Mouse (Mus musculus) forebrain, embryonic 15.5 days (tissue): Measurements from ENCODE around the gene Dnaaf1. TPM values are rescaled to one million over a fixed set of nuclear protein-coding genes. Genes with fewer than 3 reads are reported as not detected.
A peak's percentile ranks its signal among the peaks of the same experiment; 100 is the strongest.

ENCODE experiments used
- ATAC-seq: fragments of 200-750 bp; cut with Nextera tagmentation; replicated peaks from 2 replicates; pipeline ENCODE4 v1.8.0; 2017; ENCODE audit warnings: mild to moderate bottlenecking, moderate TSS enrichment, moderate library complexity
- H3K27ac ChIP-seq: fragments of 300-500 bp; sonication (generic); replicated peaks from 2 replicates; pipeline ENCODE4 v1.5.1; 2015; ENCODE audit warnings: mild to moderate bottlenecking, inconsistent platforms
- H3K27me3 ChIP-seq: fragments of 300-500 bp; sonication (generic); 2 replicates; pipeline ENCODE4 v1.6.1; 2015; ENCODE audit warnings: inconsistent platforms
- H3K36me3 ChIP-seq: fragments of 300-500 bp; sonication (generic); 2 replicates; pipeline ENCODE4 v1.6.1; 2015; ENCODE audit warnings: mild to moderate bottlenecking, inconsistent platforms
- H3K4me1 ChIP-seq: fragments of 300-500 bp; sonication (generic); 2 replicates; pipeline ENCODE4 v1.6.1; 2015; ENCODE audit warnings: inconsistent platforms
- H3K4me2 ChIP-seq: fragments of 300-500 bp; sonication (generic); replicated peaks from 2 replicates; pipeline ENCODE4 v1.6.1; 2015; ENCODE audit warnings: mild to moderate bottlenecking, inconsistent platforms
- H3K4me3 ChIP-seq: fragments of 300-500 bp; sonication (generic); 2 replicates; pipeline ENCODE4 v1.5.1; 2015; ENCODE audit warnings: mild to moderate bottlenecking, inconsistent platforms
- H3K9ac ChIP-seq: fragments of 300-500 bp; sonication (generic); replicated peaks from 2 replicates; pipeline ENCODE4 v1.6.1; 2015; ENCODE audit warnings: mild to moderate bottlenecking, inconsistent platforms
- H3K9me3 ChIP-seq: fragments of 300-500 bp; sonication (generic); 2 replicates; pipeline ENCODE4 v1.6.1; 2016; ENCODE audit warnings: inconsistent platforms
- WGBS: fragments of 180-500 bp; shearing (Covaris S2); methylation state at CpG from one replicate; pipeline ENCODE4 v1.1.7; 2015; ENCODE audit warnings: mixed read lengths; 5-methylcytosine and 5-hydroxymethylcytosine counted together
- polyA plus RNA-seq: library from polyadenylated mRNA; unstranded; fragments of >200 nt; fragmentation: Nextera tagmentation; extraction: Ambion mirVana; gene quantifications from 2 replicates; pipeline ENCODE4 v1.2.1, GENCODE M21; 2015

Dnaaf1 gene
- polyA plus RNA-seq: 0.15 and 0.51 TPM in 2 replicates

- H3K4me2 ChIP-seq: peak within 1 kb of the TSS; percentile 87
- peaks cover 15% of the 10 kb centered on the region; the same call in 1 of the 2 replicates for H3K27me3 ChIP-seq
- H3K4me3 ChIP-seq: peak within 1 kb of the TSS; percentile 65
- no peaks in the 10 kb centered on the region for H3K9me3 ChIP-seq
- ATAC-seq: peak; percentile 91
- H3K4me1 ChIP-seq: peaks cover 24% of the 10 kb centered on the region
- no peaks in the 10 kb centered on the region for H3K36me3 ChIP-seq
- WGBS: under 1% methylated on average over 83 of the region's 97 CpGs
- peak within 1 kb of the TSS; percentile 90 for H3K9ac ChIP-seq
- H3K27ac ChIP-seq: peak within 1 kb of the TSS; percentile 80
Observed at GRCm38 (mm10) chr8:119574437-119575365, at the start of gene Dnaaf1, which contains the start of gene Hsdl1. Gene Dnaaf1, plus strand, starts transcription at chr8:119575235. Gene Hsdl1, minus strand, starts transcription at chr8:119575183.

GRCm38 (mm10) chr8:119528762-119529161 lies 46.3 kb upstream of the Dnaaf1 start:
- Histone ChIP-seq H3K27ac (no peak overlapping the region), H3K4me3 (no peak overlapping the region), H3K4me1 (no peaks in the 10 kb centered on the region), H3K27me3 (no peaks in the 10 kb centered on the region), H3K9ac (no peak overlapping the region), H3K36me3 (peaks cover 82% of the 10 kb centered on the region), H3K9me3 (no peaks in the 10 kb centered on the region), H3K4me2 (no peak overlapping the region)
- WGBS: 93% methylated on average over 7 of the region's 7 CpGs
- ATAC-seq: no peak

- Histone ChIP-seq H3K4me1 (peaks cover 4% of the 10 kb centered on the region; the same call in 1 of the 2 replicates), H3K27me3 (no peaks in the 10 kb centered on the region), H3K9me3 (no peaks in the 10 kb centered on the region), H3K27ac (no peak overlapping the region), H3K9ac (no peak overlapping the region), H3K4me3 (no peak overlapping the region), H3K36me3 (peaks cover 82% of the 10 kb centered on the region), H3K4me2 (no peak overlapping the region)
- ATAC-seq: no peak
- 91% methylated on average over 6 of the region's 6 CpGs for WGBS
Observed at GRCm38 (mm10) chr8:119530937-119531336, 44.1 kb upstream of the Dnaaf1 start.

GRCm38 (mm10) chr8:119531397-119531796 lies 43.6 kb upstream of the Dnaaf1 start:
- Histone ChIP-seq H3K4me2 (no peak overlapping the region), H3K4me3 (no peak overlapping the region), H3K27ac (no peak overlapping the region), H3K36me3 (peaks cover 86% of the 10 kb centered on the region), H3K9ac (no peak overlapping the region), H3K4me1 (peaks cover 4% of the 10 kb centered on the region; the same call in 1 of the 2 replicates), H3K9me3 (no peaks in the 10 kb centered on the region), H3K27me3 (no peaks in the 10 kb centered on the region)
- no peak for ATAC-seq
- WGBS: 93% methylated on average over 3 of the region's 3 CpGs

- Histone ChIP-seq H3K36me3 (peaks cover 89% of the 10 kb centered on the region), H3K4me1 (peaks cover 4% of the 10 kb centered on the region; the same call in 1 of the 2 replicates), H3K4me2 (no peak overlapping the region), H3K9me3 (no peaks in the 10 kb centered on the region), H3K9ac (no peak overlapping the region), H3K4me3 (no peak overlapping the region), H3K27ac (no peak overlapping the region), H3K27me3 (no peaks in the 10 kb centered on the region)
- WGBS: 91% methylated on average over 9 of the region's 9 CpGs
- ATAC-seq: no peak
Observed at GRCm38 (mm10) chr8:119531973-119532372, 43.1 kb upstream of the Dnaaf1 start.

GRCm38 (mm10) chr8:119544606-119545005 lies 30.4 kb upstream of the Dnaaf1 start:
- H3K27me3 ChIP-seq: no peaks in the 10 kb centered on the region
- no peak overlapping the region for H3K4me2 ChIP-seq
- no peak overlapping the region for H3K27ac ChIP-seq
- no peak for ATAC-seq
- 82% methylated on average over 3 of the region's 3 CpGs for WGBS
- H3K36me3 ChIP-seq: peaks cover 63% of the 10 kb centered on the region
- H3K4me3 ChIP-seq: no peak overlapping the region
- no peaks in the 10 kb centered on the region for H3K4me1 ChIP-seq
- H3K9ac ChIP-seq: no peak overlapping the region
- no peaks in the 10 kb centered on the region for H3K9me3 ChIP-seq

- no peak for ATAC-seq
Observed at GRCm38 (mm10) chr8:119545180-119545579, 29.9 kb upstream of the Dnaaf1 start.

GRCm38 (mm10) chr8:119545791-119546190 lies 29.2 kb upstream of the Dnaaf1 start:
- H3K36me3 ChIP-seq: peaks cover 51% of the 10 kb centered on the region
- no peak overlapping the region for H3K27ac ChIP-seq

More at GRCm38 (mm10) chr8:119545180-119545579, 29.9 kb upstream of the Dnaaf1 start:
- no peaks in the 10 kb centered on the region for H3K27me3 ChIP-seq
- H3K9ac ChIP-seq: no peak overlapping the region
- 77% methylated on average over 6 of the region's 6 CpGs for WGBS
- no peaks in the 10 kb centered on the region for H3K9me3 ChIP-seq
- no peak overlapping the region for H3K4me2 ChIP-seq
- no peaks in the 10 kb centered on the region for H3K4me1 ChIP-seq
- H3K27ac ChIP-seq: no peak overlapping the region
- no peak overlapping the region for H3K4me3 ChIP-seq
- peaks cover 57% of the 10 kb centered on the region for H3K36me3 ChIP-seq

GRCm38 (mm10) chr8:119547019-119547691 lies 27.9 kb upstream of the Dnaaf1 start:
- Histone ChIP-seq H3K27ac (no peak overlapping the region), H3K9ac (no peak overlapping the region), H3K4me2 (no peak overlapping the region), H3K4me3 (no peak overlapping the region), H3K27me3 (no peaks in the 10 kb centered on the region), H3K36me3 (peaks cover 37% of the 10 kb centered on the region), H3K9me3 (no peaks in the 10 kb centered on the region), H3K4me1 (no peaks in the 10 kb centered on the region)
- ATAC-seq: no peak
- 90% methylated on average over 18 of the region's 18 CpGs for WGBS

More at GRCm38 (mm10) chr8:119545791-119546190, 29.2 kb upstream of the Dnaaf1 start:
- H3K4me3 ChIP-seq: no peak overlapping the region
- no peaks in the 10 kb centered on the region for H3K9me3 ChIP-seq
- ATAC-seq: no peak
- H3K27me3 ChIP-seq: no peaks in the 10 kb centered on the region
- no peak overlapping the region for H3K4me2 ChIP-seq
- H3K9ac ChIP-seq: no peak overlapping the region
- H3K4me1 ChIP-seq: no peaks in the 10 kb centered on the region
- 79% methylated on average over 6 of the region's 6 CpGs for WGBS

- ATAC-seq: no peak
Observed at GRCm38 (mm10) chr8:119548560-119549113, 26.4 kb upstream of the Dnaaf1 start.

GRCm38 (mm10) chr8:119552967-119553366 lies 22.1 kb upstream of the Dnaaf1 start:
- Histone ChIP-seq H3K9ac (no peak overlapping the region), H3K36me3 (no peaks in the 10 kb centered on the region), H3K4me3 (no peak overlapping the region), H3K4me1 (peaks cover 28% of the 10 kb centered on the region), H3K27ac (no peak overlapping the region), H3K9me3 (no peaks in the 10 kb centered on the region), H3K4me2 (no peak overlapping the region), H3K27me3 (no peaks in the 10 kb centered on the region)
- 57% methylated on average over 2 of the region's 2 CpGs for WGBS
- ATAC-seq: no peak

More at GRCm38 (mm10) chr8:119548560-119549113, 26.4 kb upstream of the Dnaaf1 start:
- H3K9ac ChIP-seq: no peak overlapping the region
- H3K27ac ChIP-seq: no peak overlapping the region
- H3K4me1 ChIP-seq: no peaks in the 10 kb centered on the region
- H3K36me3 ChIP-seq: peaks cover 25% of the 10 kb centered on the region
- H3K4me3 ChIP-seq: no peak overlapping the region
- H3K9me3 ChIP-seq: no peaks in the 10 kb centered on the region
- H3K4me2 ChIP-seq: no peak overlapping the region
- H3K27me3 ChIP-seq: no peaks in the 10 kb centered on the region
- WGBS: 84% methylated on average over 7 of the region's 7 CpGs

GRCm38 (mm10) chr8:119555861-119556260 lies 19.2 kb upstream of the Dnaaf1 start:
- ATAC-seq: no peak
- Histone ChIP-seq H3K9ac (no peak overlapping the region), H3K4me1 (peaks cover 34% of the 10 kb centered on the region), H3K27ac (no peak overlapping the region), H3K27me3 (no peaks in the 10 kb centered on the region), H3K4me2 (no peak overlapping the region), H3K36me3 (no peaks in the 10 kb centered on the region), H3K4me3 (no peak overlapping the region), H3K9me3 (no peaks in the 10 kb centered on the region)
- 35% methylated on average over 6 of the region's 6 CpGs for WGBS
